31 mouse cellular contexts compared by ENCODE assay signal in the genomic region with DNA sequence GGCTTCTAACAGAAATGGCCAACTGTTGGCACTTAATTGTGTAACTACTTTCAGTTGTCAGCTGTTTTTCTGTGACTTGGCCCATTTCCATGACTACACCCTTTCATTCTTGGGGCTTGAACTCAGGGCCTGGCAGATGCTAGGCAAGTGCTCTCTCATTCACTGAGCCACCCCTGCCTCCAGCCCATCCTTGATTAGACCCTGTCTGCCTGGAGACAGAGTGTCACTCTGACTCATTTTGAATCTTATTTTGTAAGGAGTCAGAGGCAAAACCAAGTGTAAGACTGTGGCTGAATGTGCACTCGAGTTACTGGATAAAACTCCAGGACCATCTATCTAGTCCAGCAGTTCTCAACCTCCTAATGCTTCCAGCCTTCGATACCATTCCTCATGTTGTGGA. TPM values are rescaled to one million over a fixed set of nuclear protein-coding genes. Genes with fewer than 3 reads are reported as not detected.
"Had no signal": no experiment of that assay in that cellular context is flagged by ENCODE, and none has a peak within 500 bp of the region (broad histone marks: within the 10 kb centered on the region; RNA-seq: fewer than 3 reads in every experiment).

No protein-coding gene starts in this region.

- H3K36me3 ChIP-seq: liver, embryonic 13.5 days; midbrain, embryonic 10.5 days; midbrain, embryonic 13.5 days; neural tube, embryonic 13.5 days had no signal

- H3K4me2 ChIP-seq: kidney, embryonic 15.5 days; lung, embryonic 14.5 days; midbrain, embryonic 13.5 days; neural tube, embryonic 13.5 days had no signal

- H3K27me3 ChIP-seq: kidney, embryonic 15.5 days; liver, embryonic 13.5 days; neural tube, embryonic 13.5 days had no signal

- ATAC-seq: lung, postnatal 0 days; midbrain, embryonic 13.5 days; midbrain, embryonic 16.5 days had no signal

- H3K27ac ChIP-seq: kidney, embryonic 15.5 days; left cerebral cortex, adult 2 months; liver, embryonic 13.5 days; midbrain, embryonic 10.5 days; midbrain, embryonic 13.5 days; neural tube, embryonic 13.5 days had no signal

- DNase-seq: kidney, adult 11 months; kidney, adult 8-10 months; kidney, postnatal 10 days; kidney, postnatal 36 days; layer of hippocampus, postnatal 36 days; liver, embryonic 13.5 days; lung, embryonic 14.5 days; lung, postnatal 4 days; thymus, adult 18-20 months; thymus, postnatal 36 days had no signal

- H3K4me3 ChIP-seq: kidney, embryonic 15.5 days; left cerebral cortex, adult 2 months; liver, embryonic 13.5 days; midbrain, embryonic 10.5 days; midbrain, embryonic 13.5 days; myocyte; neural tube, embryonic 13.5 days had no signal

- H3K9me3 ChIP-seq: kidney, embryonic 15.5 days; liver, embryonic 13.5 days; midbrain, embryonic 10.5 days; midbrain, embryonic 13.5 days; neural tube, embryonic 13.5 days had no signal

- H3K9ac ChIP-seq: kidney, embryonic 15.5 days; liver, embryonic 13.5 days; lung, embryonic 14.5 days; midbrain, embryonic 13.5 days; neural tube, embryonic 13.5 days had no signal

RNA-seq across cellular contexts. Expression of gene Khdc3, which starts 53.7 kb away (rescaled TPM):
- total RNA-seq: monocyte, adult 5-6 weeks had no signal
- polyA plus RNA-seq: kidney, embryonic 15.5 days; limb, embryonic 11.5 days; lung, embryonic 14.5 days; midbrain, embryonic 10.5 days; myocyte; neural tube, embryonic 13.5 days had no signal

RNA-seq across cellular contexts. Expression of gene Gm20509, which starts 54.4 kb away (rescaled TPM):
- total RNA-seq: layer of hippocampus, postnatal 10 days; layer of hippocampus, postnatal 36 days; left cerebral cortex, adult 2 months; left cerebral cortex, postnatal 10 days; left cerebral cortex, postnatal 36 days; megakaryocyte progenitor cell, adult 5-6 weeks; neutrophil, adult 5-6 weeks had no signal
- polyA plus RNA-seq: kidney, embryonic 15.5 days; limb, embryonic 11.5 days; limb, embryonic 14.5 days; liver, embryonic 13.5 days; liver, embryonic 16.5 days; lung, embryonic 14.5 days; lung, postnatal 0 days; midbrain, embryonic 10.5 days; midbrain, embryonic 13.5 days; midbrain, embryonic 16.5 days; myocyte; neural tube, embryonic 13.5 days; small intestine, adult 2 months; spleen, adult 2 months; stomach, embryonic 16.5 days; urinary bladder, adult 2 months had no signal
